Mouse (Mus musculus) CD4-positive, CD25-positive, alpha-beta regulatory T cell, adult 2 months (primary cell): Measurements from ENCODE around the gene Ankrd52.

ENCODE experiments used
- DNase-seq: peaks from one replicate; pipeline ENCODE4 v3.0.0-alpha.2; 2012; ENCODE audit warnings: low read depth, low spot score

Gene Ankrd52

DNA sequence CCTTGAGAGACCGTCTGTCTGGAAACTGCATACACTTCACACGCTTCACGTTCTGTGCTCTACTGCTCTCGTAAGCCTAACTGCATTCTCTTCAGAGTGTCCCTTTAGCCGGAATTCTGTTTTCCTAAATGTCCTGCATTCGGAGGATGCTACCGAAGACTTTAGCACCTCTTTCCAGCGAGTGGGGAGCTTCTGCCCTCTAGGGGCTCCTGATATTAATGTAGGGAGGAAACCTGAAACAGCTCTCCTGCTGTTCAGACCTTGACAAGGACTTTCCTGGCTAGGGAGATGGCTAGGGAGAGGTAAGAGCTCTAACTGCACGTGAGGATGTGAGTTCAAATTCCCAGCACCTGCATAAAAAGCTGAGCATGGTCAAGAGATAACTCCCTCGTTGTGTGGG, 63.5 kb downstream of the Ankrd52 start:
- peak; percentile 70 for DNase-seq

GRCm38 (mm10) chr10:128441324-128442119, 64.6 kb downstream of the Ankrd52 start:
- no peak for DNase-seq

DNA sequence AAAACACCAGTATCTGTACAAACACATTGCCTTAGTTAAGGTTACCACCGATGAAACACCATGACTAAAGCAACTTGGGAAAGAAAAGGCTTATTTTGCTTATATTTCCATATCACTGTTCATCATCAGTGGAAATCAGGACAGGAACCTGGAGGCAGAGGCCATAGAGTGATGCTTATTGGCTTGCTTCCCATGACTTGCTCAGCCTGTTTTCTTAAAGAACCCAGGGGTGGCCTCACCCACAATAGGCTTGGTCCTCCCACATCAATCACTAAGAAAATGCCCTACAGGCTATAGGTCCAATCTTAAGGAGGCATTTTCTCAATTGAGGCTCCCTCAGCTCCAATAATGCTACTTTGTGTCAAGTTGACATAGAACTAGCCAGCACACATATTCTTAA, 65.8 kb downstream of the Ankrd52 start:
- DNase-seq = no peak

GRCm38 (mm10) chr10:128444354-128444753, 67.4 kb downstream of the Ankrd52 start:
- no peak for DNase-seq

- no peak for DNase-seq
Observed at GRCm38 (mm10) chr10:128445407-128445806, 68.5 kb downstream of the Ankrd52 start.

DNA sequence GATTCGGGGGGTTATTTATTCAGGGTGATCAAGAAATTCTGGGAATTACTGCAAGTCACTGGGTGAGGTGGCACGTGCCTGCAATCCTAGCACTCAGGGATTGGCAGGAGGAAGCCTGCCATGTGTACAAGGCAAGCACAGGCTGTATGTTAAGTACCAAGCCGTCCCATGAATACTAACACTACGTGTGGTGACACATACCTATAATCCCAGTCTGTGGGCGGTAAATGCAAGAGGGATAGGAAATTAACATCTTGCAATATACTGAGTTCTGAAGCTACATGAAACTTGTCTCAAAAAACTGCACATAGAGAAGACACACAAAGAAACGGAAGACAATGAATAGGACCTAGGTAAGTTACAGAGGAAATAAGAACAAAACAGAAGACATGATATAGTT, 74.1 kb downstream of the Ankrd52 start:
- no peak for DNase-seq

DNA sequence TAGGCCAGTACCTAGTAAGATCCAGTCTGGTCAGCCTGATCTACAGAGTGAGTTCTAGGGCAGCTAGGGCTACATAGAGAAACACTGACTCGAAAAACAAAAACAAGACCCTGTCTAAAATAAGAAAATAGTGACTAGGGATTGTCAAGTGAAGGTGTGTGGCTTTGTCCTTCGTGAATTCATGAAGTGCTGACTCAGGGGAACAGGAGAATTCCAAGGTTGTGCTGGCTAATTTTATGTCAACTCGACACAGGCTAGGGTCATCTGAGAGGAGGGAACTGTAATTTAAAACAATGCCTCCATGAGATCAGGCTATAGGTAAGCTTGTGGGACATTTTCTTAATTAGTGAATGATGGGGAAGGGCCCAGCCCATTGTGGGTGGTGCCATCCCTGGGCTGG, 77.6 kb downstream of the Ankrd52 start:
- DNase-seq = no peak

DNA sequence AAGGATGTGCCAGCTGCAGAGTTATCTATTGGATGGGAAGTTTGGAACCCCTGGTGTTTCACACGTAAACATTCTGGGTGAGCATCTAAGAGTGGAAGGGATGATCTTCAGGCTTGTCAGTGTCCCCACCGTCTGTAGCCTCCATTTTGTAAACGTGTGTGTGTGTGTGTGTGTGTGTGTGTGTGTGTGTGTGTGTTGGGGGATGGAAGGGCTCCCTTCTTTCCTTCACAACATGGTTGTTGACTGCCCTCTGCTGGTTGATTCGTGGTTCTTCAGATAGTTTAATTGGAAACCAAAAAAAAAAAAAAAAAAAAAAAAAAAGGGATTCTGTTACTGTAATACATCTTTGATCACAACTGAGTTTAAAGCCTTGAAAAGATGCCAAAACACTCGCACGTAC, 78.4 kb downstream of the Ankrd52 start:
- peak; percentile 90 for DNase-seq

DNA sequence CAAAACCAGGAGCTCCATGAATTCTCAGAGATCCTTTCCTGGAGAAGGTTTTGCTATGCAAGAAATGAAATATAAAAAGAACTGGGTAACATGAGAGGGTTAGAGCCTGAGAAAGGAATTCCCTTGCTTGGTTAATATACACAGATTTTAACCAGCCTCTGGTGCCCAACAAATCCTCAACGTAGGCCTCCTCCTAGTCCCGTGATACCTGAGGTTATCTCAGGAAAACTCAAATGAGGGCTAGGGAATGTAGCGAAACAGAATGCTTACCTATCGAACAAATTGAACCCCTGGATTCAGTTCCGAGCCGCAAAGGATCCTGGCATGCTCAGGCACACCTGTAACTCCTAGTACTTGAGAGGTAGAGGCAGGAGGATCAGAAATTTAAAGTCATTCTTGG, 80.8 kb downstream of the Ankrd52 start:
- no peak for DNase-seq
